Mouse (Mus musculus) bone marrow macrophage, adult 2 months (primary cell): ENCODE measurements around the gene Haus4. TPM values are rescaled to one million over a fixed set of nuclear protein-coding genes. Genes with fewer than 3 reads are reported as not detected.

Source experiments
- H3K27ac ChIP-seq: 2 replicates; pipeline ENCODE4 v1.5.1; 2012; ENCODE audit warnings: low read depth, low read length; ENCODE audit not compliant: insufficient read depth
- H3K4me1 ChIP-seq: 2 replicates; pipeline ENCODE4 v1.6.1; 2012; ENCODE audit warnings: low read length; ENCODE audit not compliant: control insufficient read depth, insufficient read depth
- H3K4me3 ChIP-seq: 2 replicates; pipeline ENCODE4 v1.5.1; 2012; ENCODE audit warnings: mild to moderate bottlenecking, low read length, moderate library complexity; ENCODE audit not compliant: insufficient read depth
- CTCF ChIP-seq: IDR thresholded peaks from 2 replicates; pipeline ENCODE4 v1.5.1; 2012; ENCODE audit warnings: low read depth, mild to moderate bottlenecking, low read length, moderate library complexity
- POLR2A ChIP-seq: IDR thresholded peaks from 2 replicates; pipeline ENCODE4 v1.6.1; 2012; ENCODE audit warnings: mild to moderate bottlenecking, low read depth, low read length, borderline replicate concordance
- polyA plus RNA-seq: library from polyadenylated mRNA; stranded (reverse); fragments of >200 nt; gene quantifications from 2 replicates; pipeline ENCODE4 v1.2.4, GENCODE M21; 2012; ENCODE audit not compliant: missing spikeins, insufficient read depth, insufficient read length

The Haus4 gene
- polyA plus RNA-seq, 1 experiment, result 29.3 TPM

DNA sequence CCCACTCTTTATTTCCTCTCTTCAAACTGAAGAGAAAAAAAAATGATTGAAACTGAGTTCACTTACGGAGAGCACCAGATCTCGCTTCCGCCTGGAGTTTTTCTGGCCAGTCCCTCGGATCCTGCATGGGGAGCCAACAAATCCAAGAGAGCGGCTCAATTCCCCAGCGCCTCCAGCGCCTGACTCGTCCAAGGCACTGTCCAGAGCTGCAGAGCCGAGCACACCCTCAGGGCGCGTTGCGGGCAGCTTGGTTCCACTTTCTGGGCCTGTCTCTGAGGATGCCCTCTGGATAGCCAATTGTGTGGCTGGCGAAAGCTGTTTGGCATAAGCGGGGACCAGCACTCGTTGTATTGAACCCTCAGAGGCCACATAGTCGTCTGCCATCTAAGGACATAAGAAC, 36.6 kb upstream of the Haus4 start:
- no peak for TF ChIP-seq CTCF
- no peak for TF ChIP-seq POLR2A
- Histone ChIP-seq H3K4me1 (peaks cover 3% of the 10 kb centered on the region), H3K27ac (no peak overlapping the region), H3K4me3 (no peak overlapping the region)

GRCm38 (mm10) chr14:54583681-54584338, 29.4 kb upstream of the Haus4 start:
- no peak overlapping the region for H3K4me3 ChIP-seq
- TF ChIP-seq POLR2A (no peak), CTCF (peak; percentile 65)
- H3K4me1 ChIP-seq, result peaks cover 13% of the 10 kb centered on the region
- H3K27ac ChIP-seq, result no peak overlapping the region

DNA sequence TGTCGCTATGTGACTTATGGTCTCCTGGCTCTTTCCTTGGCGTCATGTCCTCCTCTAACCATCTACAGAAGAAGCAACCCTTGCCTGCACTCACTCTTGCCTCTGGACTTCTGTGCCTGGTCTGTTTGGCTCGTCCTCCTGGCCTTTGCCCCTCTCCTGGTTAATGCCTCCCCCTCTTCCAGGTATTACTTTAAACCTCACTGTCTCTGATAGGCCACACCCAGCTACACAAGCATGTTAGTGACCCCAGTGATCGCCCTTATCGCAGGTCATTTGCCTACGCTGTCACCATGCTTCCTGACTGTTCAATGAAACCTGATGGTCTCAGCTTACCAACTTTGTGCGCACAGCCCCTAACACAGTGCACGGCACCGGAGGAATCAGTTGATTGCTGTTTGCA, 28.1 kb upstream of the Haus4 start:
- no peak overlapping the region for H3K27ac ChIP-seq

GRCm38 (mm10) chr14:54579638-54580037, 25.2 kb upstream of the Haus4 start:
- H3K4me3 ChIP-seq, result no peak overlapping the region
- peaks cover 14% of the 10 kb centered on the region for H3K4me1 ChIP-seq
- H3K27ac ChIP-seq, result peak overlapping the region; percentile 28
- no peak for TF ChIP-seq POLR2A
- no peak for TF ChIP-seq CTCF

More for the DNA sequence above, 28.1 kb upstream of the Haus4 start:
- Histone ChIP-seq H3K4me3 (no peak overlapping the region), H3K4me1 (peaks cover 14% of the 10 kb centered on the region)
- no peak for TF ChIP-seq CTCF
- no peak for TF ChIP-seq POLR2A

- H3K4me1 ChIP-seq, result peaks cover 14% of the 10 kb centered on the region
- H3K4me3 ChIP-seq, result peak overlapping the region; percentile 66
- TF ChIP-seq CTCF (no peak), POLR2A (no peak)
- H3K27ac ChIP-seq, result peak overlapping the region; percentile 3
These were observed 23.6 kb upstream of the Haus4 start for GRCm38 (mm10) chr14:54578063-54578462.

GRCm38 (mm10) chr14:54577089-54577982, 22.9 kb upstream of the Haus4 start, which contains the start of gene Ajuba:
Ajuba (minus strand) TSS chr14:54577558.
- Histone ChIP-seq H3K4me3 (peak within 1 kb of the TSS; percentile 66), H3K4me1 (peaks cover 14% of the 10 kb centered on the region), H3K27ac (peak within 1 kb of the TSS; percentile 3)
- no peak for TF ChIP-seq CTCF
- TF ChIP-seq POLR2A, result no peak

GRCm38 (mm10) chr14:54576241-54577088, 22.0 kb upstream of the Haus4 start:
- peaks cover 14% of the 10 kb centered on the region for H3K4me1 ChIP-seq
- no peak overlapping the region for H3K27ac ChIP-seq
- TF ChIP-seq POLR2A (no peak), CTCF (no peak)
- H3K4me3 ChIP-seq, result peak overlapping the region; percentile 66

DNA sequence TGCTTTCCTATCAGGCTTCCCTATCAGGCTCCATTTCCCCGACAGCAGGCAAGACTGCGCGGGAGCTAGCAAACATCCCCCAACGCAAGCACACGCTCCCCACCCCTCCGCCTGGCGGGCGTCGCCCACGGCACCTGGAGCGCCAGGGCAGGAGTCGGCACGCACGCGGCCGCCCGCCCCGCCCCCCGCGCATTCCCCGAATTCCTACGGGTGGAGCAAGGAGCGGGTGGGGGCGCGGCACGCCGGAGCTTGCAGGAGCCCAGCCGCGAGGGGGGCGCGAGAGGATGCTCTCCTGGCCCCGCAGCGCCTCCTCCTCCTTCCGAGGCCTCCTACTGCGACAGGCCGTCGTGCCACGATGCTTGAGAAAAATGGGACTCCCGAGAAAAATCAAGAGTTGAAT, 21.2 kb upstream of the Haus4 start:
- Histone ChIP-seq H3K4me1 (peaks cover 14% of the 10 kb centered on the region), H3K27ac (no peak overlapping the region)

GRCm38 (mm10) chr14:54575031-54575430, 20.6 kb upstream of the Haus4 start:
- Histone ChIP-seq H3K27ac (no peak overlapping the region), H3K4me1 (peaks cover 11% of the 10 kb centered on the region), H3K4me3 (no peak overlapping the region)
- no peak for TF ChIP-seq CTCF
- TF ChIP-seq POLR2A, result no peak

More for the DNA sequence above, 21.2 kb upstream of the Haus4 start:
- H3K4me3 ChIP-seq, result peak overlapping the region; percentile 66; the same call in 1 of the 2 replicates
- TF ChIP-seq POLR2A (no peak), CTCF (no peak)
